Mouse (Mus musculus): ENCODE measurements at regions not wholly inside any gene's neighbourhood (a gene's known extent, or its start where the extent isn't known, plus 50 kb on each side); places are given as distances from the start of the nearest gene placed in this dataset.

- no peaks in the 10 kb centered on the region for H3K4me1 ChIP-seq (replicated peaks)
- WGBS, result 82% methylated on average over 7 of the region's 7 CpGs
- H3K27me3 ChIP-seq, result no peaks in the 10 kb centered on the region
- H3K4me3 ChIP-seq (replicated peaks), result no peak overlapping the region
- H3K27ac ChIP-seq, result no peak overlapping the region
- no peak overlapping the region for H3K4me2 ChIP-seq (replicated peaks)
- H3K9me3 ChIP-seq, result no peaks in the 10 kb centered on the region
- H3K9ac ChIP-seq (replicated peaks), result no peak overlapping the region
- no peak for ATAC-seq
- H3K36me3 ChIP-seq, result no peaks in the 10 kb centered on the region
Observed at GRCm38 (mm10) chr5:133662474-133663256, 436.8 kb upstream of the Castor2 start.

DNA sequence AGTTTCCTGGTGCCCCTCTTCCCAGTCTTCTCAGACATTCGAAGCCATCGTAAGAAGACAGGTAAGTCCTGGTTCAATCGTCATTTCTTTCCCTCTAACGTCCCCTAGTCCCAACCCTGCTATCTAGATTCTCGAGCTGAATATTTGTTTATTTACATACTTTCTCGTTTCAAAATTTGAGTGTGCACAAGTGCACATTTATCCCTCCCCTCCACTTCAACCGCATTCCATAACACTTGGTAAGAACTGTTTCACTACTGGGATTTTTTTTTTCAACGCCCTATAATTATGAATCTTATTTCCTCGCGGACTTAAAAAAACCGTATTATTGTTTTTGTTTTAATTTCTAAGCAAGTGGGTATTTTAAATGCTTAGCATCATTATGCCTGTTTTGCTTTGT lies 439.2 kb upstream of the Castor2 start:
- no peaks in the 10 kb centered on the region for H3K9me3 ChIP-seq
- 93% methylated on average over 11 of the region's 11 CpGs for WGBS

GRCm38 (mm10) chr5:133656837-133657236 lies 442.7 kb upstream of the Castor2 start:
- Histone ChIP-seq H3K27ac (no peak overlapping the region), H3K4me1 (replicated peaks) (no peaks in the 10 kb centered on the region), H3K4me3 (replicated peaks) (no peak overlapping the region), H3K4me2 (replicated peaks) (no peak overlapping the region), H3K9me3 (no peaks in the 10 kb centered on the region), H3K9ac (replicated peaks) (no peak overlapping the region), H3K36me3 (no peaks in the 10 kb centered on the region), H3K27me3 (no peaks in the 10 kb centered on the region)
- whole genome bisulfite sequencing, result 94% methylated on average over 8 of the region's 8 CpGs
- ATAC-seq, result no peak

More for the DNA sequence above, 439.2 kb upstream of the Castor2 start:
- no peak overlapping the region for H3K4me2 ChIP-seq (replicated peaks)
- ATAC-seq, result no peak
- H3K4me1 ChIP-seq (replicated peaks), result no peaks in the 10 kb centered on the region
- no peak overlapping the region for H3K9ac ChIP-seq (replicated peaks)
- H3K27ac ChIP-seq, result no peak overlapping the region
- no peaks in the 10 kb centered on the region for H3K27me3 ChIP-seq
- H3K4me3 ChIP-seq (replicated peaks), result no peak overlapping the region
- no peaks in the 10 kb centered on the region for H3K36me3 ChIP-seq

- Histone ChIP-seq H3K4me2 (replicated peaks) (no peak overlapping the region), H3K27me3 (no peaks in the 10 kb centered on the region), H3K4me3 (replicated peaks) (no peak overlapping the region), H3K36me3 (no peaks in the 10 kb centered on the region), H3K9ac (replicated peaks) (no peak overlapping the region), H3K9me3 (no peaks in the 10 kb centered on the region), H3K27ac (no peak overlapping the region), H3K4me1 (replicated peaks) (no peaks in the 10 kb centered on the region)
- ATAC-seq, result no peak
- WGBS, result 87% methylated on average over 1 of the region's 1 CpGs
Observed at GRCm38 (mm10) chr5:133653431-133653830, 446.1 kb upstream of the Castor2 start.

- WGBS, result 84% methylated on average over 3 of the region's 3 CpGs
Observed at GRCm38 (mm10) chr5:133650246-133650645, 449.3 kb upstream of the Castor2 start.

DNA sequence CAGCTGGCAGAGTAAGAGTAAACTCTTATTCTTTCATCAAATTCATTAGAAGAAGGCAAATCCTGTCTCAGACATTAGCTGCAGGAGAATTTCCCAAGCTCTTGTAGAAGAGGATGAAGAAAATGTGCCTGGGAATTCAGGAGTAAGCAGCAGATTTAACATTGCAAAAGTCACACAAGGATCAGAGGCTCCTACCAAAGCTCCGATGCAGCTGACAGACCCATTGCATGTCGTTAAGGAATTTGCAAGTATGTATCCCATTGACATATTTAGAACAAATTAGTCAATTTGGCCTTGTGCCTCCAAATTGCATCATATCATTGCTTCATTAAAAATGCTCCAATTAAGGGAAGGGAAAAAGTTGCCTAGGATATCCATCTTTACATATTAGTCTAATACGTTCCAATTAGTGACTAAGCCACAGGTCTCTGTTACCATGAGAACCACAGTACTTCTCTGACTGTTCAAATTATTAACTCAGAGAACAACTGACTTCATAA lies 453.8 kb upstream of the Castor2 start:
- Histone ChIP-seq H3K27me3 (no peaks in the 10 kb centered on the region), H3K9ac (replicated peaks) (no peak overlapping the region), H3K4me1 (replicated peaks) (0 out of 2 replicates have a peak, but pooled peaks cover 3% of the 10 kb centered on the region), H3K27ac (no peak overlapping the region), H3K4me2 (replicated peaks) (no peak overlapping the region), H3K36me3 (no peaks in the 10 kb centered on the region), H3K4me3 (replicated peaks) (no peak overlapping the region), H3K9me3 (no peaks in the 10 kb centered on the region)
- ATAC-seq, result no peak
- 82% methylated on average over 3 of the region's 3 CpGs for WGBS

More at GRCm38 (mm10) chr5:133650246-133650645, 449.3 kb upstream of the Castor2 start:
- Histone ChIP-seq H3K36me3 (no peaks in the 10 kb centered on the region), H3K4me1 (replicated peaks) (no peaks in the 10 kb centered on the region), H3K27ac (no peak overlapping the region), H3K27me3 (no peaks in the 10 kb centered on the region), H3K4me2 (replicated peaks) (no peak overlapping the region), H3K9me3 (no peaks in the 10 kb centered on the region), H3K4me3 (replicated peaks) (no peak overlapping the region), H3K9ac (replicated peaks) (no peak overlapping the region)
- ATAC-seq, result no peak

DNA sequence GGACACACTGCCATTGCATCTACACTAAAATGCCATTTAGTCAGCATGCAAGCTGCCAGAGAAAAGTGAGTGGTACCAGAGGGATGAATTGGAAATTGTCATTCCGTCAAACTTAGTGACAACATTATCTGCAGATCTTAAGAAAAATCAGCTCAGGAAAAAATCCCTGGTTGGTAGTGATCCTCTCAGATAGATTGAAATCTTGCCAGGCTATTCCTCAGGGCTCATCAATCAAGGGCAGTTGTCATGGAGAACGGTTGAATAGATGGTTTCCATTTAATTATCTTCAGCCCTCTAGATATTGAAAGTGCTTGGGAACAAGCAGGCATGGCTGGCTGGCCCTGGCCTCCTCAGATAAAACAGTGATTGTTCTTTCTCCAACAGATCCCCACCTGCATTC lies 456.2 kb upstream of the Castor2 start:
- WGBS, result 58% methylated on average over 2 of the region's 2 CpGs
- H3K9ac ChIP-seq (replicated peaks), result no peak overlapping the region
- no peak overlapping the region for H3K4me2 ChIP-seq (replicated peaks)
- no peak for ATAC-seq
- no peaks in the 10 kb centered on the region for H3K27me3 ChIP-seq
- no peak overlapping the region for H3K4me3 ChIP-seq (replicated peaks)
- 0 out of 2 replicates have a peak, but pooled peaks cover 3% of the 10 kb centered on the region for H3K4me1 ChIP-seq (replicated peaks)
- no peaks in the 10 kb centered on the region for H3K9me3 ChIP-seq
- H3K27ac ChIP-seq, result no peak overlapping the region
- no peaks in the 10 kb centered on the region for H3K36me3 ChIP-seq

DNA sequence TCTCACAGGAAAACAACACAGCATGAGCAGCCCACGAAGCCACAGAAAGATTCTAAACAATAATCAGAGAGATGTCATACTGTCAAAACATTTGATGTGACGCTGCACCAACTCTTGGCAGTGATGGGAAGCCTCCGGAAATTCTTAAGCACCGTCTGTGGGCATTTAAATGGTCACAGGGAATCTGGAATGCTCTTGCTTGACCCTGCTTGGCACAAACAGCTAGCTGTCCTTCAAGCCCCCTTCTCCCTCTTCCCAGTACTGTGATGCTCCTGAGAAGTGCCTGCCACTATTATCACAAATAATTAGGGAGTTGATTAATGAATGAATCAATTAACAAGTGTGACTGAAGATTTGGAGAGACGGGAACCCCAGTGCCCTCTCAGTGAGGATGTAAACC lies 465.0 kb upstream of the Castor2 start:
- no peak overlapping the region for H3K4me3 ChIP-seq (replicated peaks)
- H3K27me3 ChIP-seq, result no peaks in the 10 kb centered on the region; the same call in 1 of the 2 replicates
- H3K9me3 ChIP-seq, result no peaks in the 10 kb centered on the region
- no peaks in the 10 kb centered on the region for H3K36me3 ChIP-seq
- 64% methylated on average over 5 of the region's 5 CpGs for WGBS
- peaks cover 8% of the 10 kb centered on the region; the same call in 1 of the 2 replicates for H3K4me1 ChIP-seq (replicated peaks)
- no peak for ATAC-seq
- H3K9ac ChIP-seq (replicated peaks), result no peak overlapping the region
- no peak overlapping the region for H3K4me2 ChIP-seq (replicated peaks)
- no peak overlapping the region for H3K27ac ChIP-seq

GRCm38 (mm10) chr5:133631812-133632211 lies 467.7 kb upstream of the Castor2 start:
- Histone ChIP-seq H3K4me2 (replicated peaks) (no peak overlapping the region), H3K9ac (replicated peaks) (no peak overlapping the region), H3K9me3 (no peaks in the 10 kb centered on the region), H3K4me3 (replicated peaks) (no peak overlapping the region), H3K27ac (no peak overlapping the region), H3K4me1 (replicated peaks) (peaks cover 8% of the 10 kb centered on the region; the same call in 1 of the 2 replicates), H3K36me3 (no peaks in the 10 kb centered on the region), H3K27me3 (no peaks in the 10 kb centered on the region; the same call in 1 of the 2 replicates)
- no peak for ATAC-seq

DNA sequence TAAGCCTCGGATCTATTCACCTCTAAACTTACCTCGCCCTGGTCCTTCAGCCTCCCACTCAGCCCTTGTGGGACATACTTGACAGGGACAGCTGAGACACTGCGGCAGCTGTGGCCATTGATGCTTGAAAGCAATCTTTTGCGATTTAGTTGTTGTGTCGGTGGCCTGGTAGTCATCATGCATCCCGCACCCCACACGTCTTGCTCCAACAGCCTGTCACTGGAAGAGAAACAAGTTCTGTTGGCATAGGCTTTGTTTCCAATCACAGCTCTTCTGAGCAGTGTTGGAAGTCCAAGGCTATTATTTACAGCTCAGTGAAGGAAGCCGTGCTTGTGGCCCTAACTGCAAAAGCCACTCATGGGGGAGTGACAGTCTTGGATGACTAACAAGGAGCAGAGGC lies 480.2 kb upstream of the Castor2 start:
- no peaks in the 10 kb centered on the region for H3K9me3 ChIP-seq
- no peak for ATAC-seq
- H3K4me2 ChIP-seq (replicated peaks), result no peak overlapping the region
- no peak overlapping the region for H3K27ac ChIP-seq
- H3K9ac ChIP-seq (replicated peaks), result no peak overlapping the region
- 83% methylated on average over 8 of the region's 8 CpGs for WGBS
- H3K27me3 ChIP-seq, result no peaks in the 10 kb centered on the region
- H3K4me3 ChIP-seq (replicated peaks), result no peak overlapping the region
- H3K36me3 ChIP-seq, result no peaks in the 10 kb centered on the region
- H3K4me1 ChIP-seq (replicated peaks), result peaks cover 7% of the 10 kb centered on the region; the same call in 1 of the 2 replicates

DNA sequence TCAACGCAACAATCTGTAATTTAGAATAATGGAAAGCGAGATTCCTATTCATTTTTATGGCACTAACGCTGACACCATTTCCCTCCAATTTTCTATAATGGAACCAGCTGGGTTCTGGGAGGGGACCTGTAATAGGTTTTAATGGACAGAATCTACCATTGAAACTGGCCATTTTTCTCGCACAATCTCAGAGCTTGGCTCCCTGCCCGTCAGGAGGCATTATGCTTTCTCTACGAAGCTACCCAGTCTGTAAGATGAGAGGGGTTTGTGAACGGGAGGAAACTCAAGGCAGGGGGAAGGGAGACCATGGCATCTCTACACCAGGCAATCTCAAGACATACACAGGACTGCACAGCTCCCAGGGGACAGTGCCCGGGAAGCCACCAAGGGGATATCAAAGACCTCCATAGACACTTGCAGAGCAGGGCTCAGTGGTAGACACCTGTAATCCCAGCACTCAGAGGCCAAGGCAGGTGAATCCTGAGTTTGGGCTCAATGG lies 498.2 kb upstream of the Castor2 start:
- H3K36me3 ChIP-seq, result no peaks in the 10 kb centered on the region
- no peak overlapping the region for H3K4me3 ChIP-seq (replicated peaks)
- no peak overlapping the region for H3K9ac ChIP-seq (replicated peaks)
- 70% methylated on average over 8 of the region's 8 CpGs for WGBS
- no peak overlapping the region for H3K4me2 ChIP-seq (replicated peaks)
- H3K27me3 ChIP-seq, result peaks cover 6% of the 10 kb centered on the region; the same call in 1 of the 2 replicates
- H3K27ac ChIP-seq, result no peak overlapping the region
- no peak for ATAC-seq
- no peaks in the 10 kb centered on the region for H3K9me3 ChIP-seq
- H3K4me1 ChIP-seq (replicated peaks), result peaks cover 10% of the 10 kb centered on the region

DNA sequence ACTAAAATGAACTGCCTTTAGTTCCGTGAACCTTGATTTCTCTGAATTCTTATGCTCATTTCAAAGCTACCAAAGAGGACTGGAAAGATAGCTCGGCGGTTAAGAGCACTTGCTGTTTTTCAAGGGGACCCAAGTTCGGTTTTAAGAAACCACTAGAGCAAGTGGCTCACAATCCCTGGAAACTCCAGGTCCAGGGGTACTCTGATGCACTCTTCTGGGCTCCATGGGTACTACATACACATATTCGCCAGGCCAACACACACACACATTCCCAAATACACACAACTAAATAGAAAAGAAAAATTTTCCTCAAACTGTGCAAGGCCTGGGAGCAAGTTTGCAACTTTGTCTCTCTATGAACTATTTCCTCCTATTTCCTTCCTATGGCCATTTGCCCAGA lies 498.9 kb upstream of the Castor2 start:
- no peaks in the 10 kb centered on the region for H3K9me3 ChIP-seq
- H3K4me1 ChIP-seq (replicated peaks), result peaks cover 10% of the 10 kb centered on the region
- no peaks in the 10 kb centered on the region for H3K36me3 ChIP-seq
- no peak overlapping the region for H3K4me3 ChIP-seq (replicated peaks)
- no peak overlapping the region for H3K9ac ChIP-seq (replicated peaks)
- 48% methylated on average over 5 of the region's 5 CpGs for WGBS
- no peak overlapping the region for H3K27ac ChIP-seq
- ATAC-seq, result no peak
- H3K4me2 ChIP-seq (replicated peaks), result no peak overlapping the region
- H3K27me3 ChIP-seq, result peaks cover 6% of the 10 kb centered on the region; the same call in 1 of the 2 replicates
